ENCODE assay signal across 20 mouse cellular contexts in genomic region chr12:70140542-70140941, GRCm38 (mm10). TPM values are rescaled to one million over a fixed set of nuclear protein-coding genes. Genes with fewer than 3 reads are reported as not detected.
DNase-seq lines count a peak whose midpoint lies in the region; ATAC-seq and TF ChIP-seq lines count a peak whose summit lies in the region.
"Had no signal": no experiment of that assay in that cellular context is flagged by ENCODE, and none has a peak within 500 bp of the region (broad histone marks: within the 10 kb centered on the region; RNA-seq: fewer than 3 reads in every experiment).

No protein-coding gene starts in this region.

- no peaks in the 10 kb centered on the region for H3K27me3 ChIP-seq in spleen, adult 2 months (ENCODE audit: control insufficient read depth, insufficient read depth, low read length)
- no peaks in the 10 kb centered on the region for H3K27me3 ChIP-seq in midbrain, embryonic 13.5 days
- H3K27me3 ChIP-seq in midbrain, embryonic 16.5 days (ENCODE audit: control insufficient read depth, insufficient read depth, low read depth, low read length) = no peaks in the 10 kb centered on the region
- H3K27me3 ChIP-seq: embryonic facial prominence, embryonic 15.5 days; forebrain, embryonic 12.5 days; midbrain, embryonic 15.5 days; neural tube, embryonic 15.5 days had no signal

- no peaks in the 10 kb centered on the region for H3K36me3 ChIP-seq in spleen, adult 2 months (ENCODE audit: control insufficient read depth, insufficient read depth, low read length)
- H3K36me3 ChIP-seq in midbrain, embryonic 13.5 days = no peaks in the 10 kb centered on the region
- no peaks in the 10 kb centered on the region for H3K36me3 ChIP-seq in midbrain, embryonic 16.5 days (ENCODE audit: control insufficient read depth, insufficient read depth, low read length)
- H3K36me3 ChIP-seq: embryonic facial prominence, embryonic 15.5 days; forebrain, embryonic 12.5 days; hindbrain, embryonic 10.5 days; midbrain, embryonic 15.5 days; neural tube, embryonic 15.5 days had no signal

- 66% methylated on average over 5 of the region's 5 CpGs for WGBS in spleen, adult 2 months
- 93% methylated on average over 5 of the region's 5 CpGs for WGBS in midbrain, embryonic 13.5 days
- WGBS in midbrain, embryonic 16.5 days = 91% methylated on average over 5 of the region's 5 CpGs

- no peaks in the 10 kb centered on the region for H3K9me3 ChIP-seq in midbrain, embryonic 13.5 days
- no peaks in the 10 kb centered on the region for H3K9me3 ChIP-seq in midbrain, embryonic 16.5 days (replicated peaks; ENCODE audit: control insufficient read depth, low read length, poor library complexity, severe bottlenecking)
- H3K9me3 ChIP-seq: embryonic facial prominence, embryonic 15.5 days; forebrain, embryonic 12.5 days; hindbrain, embryonic 10.5 days; midbrain, embryonic 15.5 days; neural tube, embryonic 15.5 days had no signal

- peak; percentile 27 to 42 for DNase-seq in spleen, adult 2 months (ENCODE audit: low read depth in 1 of 2, low spot score in 2 of 2)
- no peak for DNase-seq in spleen, adult 12 weeks (ENCODE audit: low spot score)
- DNase-seq in ovary, postnatal 14 days (ENCODE audit: low spot score) = no peak
- DNase-seq: cerebellum, adult 11-12 months; kidney, postnatal 10 days; lung, embryonic 14.5 days; right cerebral cortex, adult 18-20 months; thymus, adult 18-20 months had no signal

- no peak overlapping the region for H3K4me2 ChIP-seq in midbrain, embryonic 13.5 days (replicated peaks)
- H3K4me2 ChIP-seq in midbrain, embryonic 16.5 days (ENCODE audit: low read length) = no peak overlapping the region
- H3K4me2 ChIP-seq: embryonic facial prominence, embryonic 15.5 days; forebrain, embryonic 12.5 days; lung, embryonic 14.5 days; midbrain, embryonic 15.5 days; neural tube, embryonic 15.5 days had no signal

- ATAC-seq in megakaryocyte progenitor cell, adult 5-6 weeks (replicated peaks; ENCODE audit: poor library complexity) = peak; percentile 82
- no peak for ATAC-seq in midbrain, embryonic 13.5 days
- ATAC-seq in midbrain, embryonic 16.5 days = no peak
- ATAC-seq: inflammation-experienced regulatory T-cells, adult 6 months; midbrain, embryonic 15.5 days had no signal

- no peak for TF ChIP-seq CTCF in spleen, adult 2 months (IDR thresholded peaks at IDR 0.05; ENCODE audit: extremely low read depth, insufficient read depth, insufficient read length, insufficient replicate concordance)
- TF ChIP-seq CTCF in bone marrow macrophage, adult 2 months (IDR thresholded peaks at IDR 0.05; ENCODE audit: low read depth, low read length) = no peak

- no peak overlapping the region for H3K4me3 ChIP-seq in spleen, adult 2 months (ENCODE audit: extremely low read depth, insufficient read depth, insufficient read length)
- H3K4me3 ChIP-seq in bone marrow macrophage, adult 2 months (ENCODE audit: insufficient read depth, low read length) = no peak overlapping the region
- H3K4me3 ChIP-seq in midbrain, embryonic 13.5 days (replicated peaks) = no peak overlapping the region
- no peak overlapping the region for H3K4me3 ChIP-seq in midbrain, embryonic 16.5 days (ENCODE audit: low read depth, low read length)
- H3K4me3 ChIP-seq: embryonic facial prominence, embryonic 15.5 days; forebrain, embryonic 12.5 days; heart, adult 2 months; hindbrain, embryonic 10.5 days; midbrain, embryonic 15.5 days; neural tube, embryonic 15.5 days had no signal

- no peak for TF ChIP-seq POLR2A in spleen, adult 2 months (IDR thresholded peaks at IDR 0.05; ENCODE audit: low read depth, low read length)
- no peak for TF ChIP-seq POLR2A in bone marrow macrophage, adult 2 months (IDR thresholded peaks at IDR 0.05; ENCODE audit: borderline replicate concordance, low read depth, low read length)

- H3K27ac ChIP-seq in spleen, adult 2 months (ENCODE audit: insufficient read depth, low read length) = no peak overlapping the region
- peak overlapping the region; percentile 53 for H3K27ac ChIP-seq in bone marrow macrophage, adult 2 months (ENCODE audit: insufficient read depth, low read depth, low read length)
- no peak overlapping the region for H3K27ac ChIP-seq in midbrain, embryonic 13.5 days
- no peak overlapping the region for H3K27ac ChIP-seq in midbrain, embryonic 16.5 days (ENCODE audit: low read length)
- H3K27ac ChIP-seq: embryonic facial prominence, embryonic 15.5 days; forebrain, embryonic 12.5 days; heart, adult 2 months; hindbrain, embryonic 10.5 days; midbrain, embryonic 15.5 days; neural tube, embryonic 15.5 days had no signal

- no peak overlapping the region for H3K9ac ChIP-seq in midbrain, embryonic 13.5 days (replicated peaks)
- H3K9ac ChIP-seq in midbrain, embryonic 16.5 days (ENCODE audit: low read depth, low read length) = no peak overlapping the region
- H3K9ac ChIP-seq: embryonic facial prominence, embryonic 15.5 days; forebrain, embryonic 12.5 days; lung, embryonic 14.5 days; midbrain, embryonic 15.5 days; neural tube, embryonic 15.5 days had no signal

- peaks cover 15% of the 10 kb centered on the region; the same call in 1 of the 2 replicates for H3K4me1 ChIP-seq in spleen, adult 2 months (ENCODE audit: control insufficient read depth, insufficient read depth, insufficient read length)
- peaks cover 16% of the 10 kb centered on the region for H3K4me1 ChIP-seq in bone marrow macrophage, adult 2 months (ENCODE audit: control insufficient read depth, insufficient read depth, low read length)
- no peaks in the 10 kb centered on the region; the same call in 1 of the 2 replicates for H3K4me1 ChIP-seq in midbrain, embryonic 13.5 days (replicated peaks)
- H3K4me1 ChIP-seq in midbrain, embryonic 16.5 days (ENCODE audit: control insufficient read depth, insufficient read depth, low read length) = peaks cover 6% of the 10 kb centered on the region; the same call in 1 of the 2 replicates
- H3K4me1 ChIP-seq: forebrain, embryonic 12.5 days had no signal

RNA-seq across cellular contexts. Expression of gene Abhd12b, which starts 13.4 kb away (rescaled TPM):
- polyA plus RNA-seq in spleen, adult 2 months (2012; rRNA removed) = not detected in 2 replicates
- not detected in 2 replicates for polyA plus RNA-seq in bone marrow macrophage, adult 2 months (2012; ENCODE audit: insufficient read depth, insufficient read length, missing spikeins)
- total RNA-seq in megakaryocyte progenitor cell, adult 5-6 weeks (2015) = not detected in 2 replicates
- not detected in 2 replicates for total RNA-seq in megakaryocyte progenitor cell, adult 5-6 weeks (2017)
- 0.34 and 0.45 TPM in 2 replicates for polyA plus RNA-seq in midbrain, embryonic 13.5 days (2015; fragmentation: Nextera tagmentation; extraction: Ambion mirVana)
- 0.16 and 0.25 TPM in 2 replicates for polyA plus RNA-seq in midbrain, embryonic 16.5 days (2015; fragmentation: Nextera tagmentation; extraction: Ambion mirVana)
- total RNA-seq: adrenal gland, postnatal 36 days; heart, adult 2 months had no signal
- polyA plus RNA-seq: forebrain, embryonic 12.5 days; heart, adult 2 months; hindbrain, embryonic 10.5 days had no signal

RNA-seq across cellular contexts. Expression of gene Nin, which starts 27.0 kb away (rescaled TPM):
- 11.5 and 14.1 TPM in 2 replicates for polyA plus RNA-seq in spleen, adult 2 months (2012; rRNA removed)
- polyA plus RNA-seq in bone marrow macrophage, adult 2 months (2012; ENCODE audit: insufficient read depth, insufficient read length, missing spikeins) = 25.7 and 29.6 TPM in 2 replicates
- total RNA-seq in megakaryocyte progenitor cell, adult 5-6 weeks (2015) = 117 and 120 TPM in 2 replicates
- 190 and 207 TPM in 2 replicates for total RNA-seq in megakaryocyte progenitor cell, adult 5-6 weeks (2017)
- polyA plus RNA-seq in midbrain, embryonic 13.5 days (2015; fragmentation: Nextera tagmentation; extraction: Ambion mirVana) = 14.9 and 16.6 TPM in 2 replicates
- 14.1 and 16.3 TPM in 2 replicates for polyA plus RNA-seq in midbrain, embryonic 16.5 days (2015; fragmentation: Nextera tagmentation; extraction: Ambion mirVana)

Comparison
In these comparisons a context has a peak if more than half of its experiments do, and no peak if none do; other contexts are left out.
1. DNase-seq: peak in spleen, adult 2 months (2 of 2); none in spleen, adult 12 weeks (single experiment) and ovary, postnatal 14 days (single experiment).